Mouse (Mus musculus) lung, adult 2 months (tissue): Measurements from ENCODE around the gene Arl2bp.

ENCODE experiments used
- CTCF ChIP-seq: fragments of 200-500 bp; IDR thresholded peaks from 2 replicates; pipeline ENCODE4 v1.5.1; 2011; ENCODE audit warnings: mild to moderate bottlenecking, low read length, control low read depth; ENCODE audit not compliant: insufficient read depth
- POLR2A ChIP-seq: fragments of 200-500 bp; IDR thresholded peaks from 2 replicates; pipeline ENCODE4 v1.6.1; 2011; ENCODE audit warnings: low read depth, mild to moderate bottlenecking, control low read depth, low read length, borderline replicate concordance; ENCODE audit errors: extremely low read depth

DNA sequence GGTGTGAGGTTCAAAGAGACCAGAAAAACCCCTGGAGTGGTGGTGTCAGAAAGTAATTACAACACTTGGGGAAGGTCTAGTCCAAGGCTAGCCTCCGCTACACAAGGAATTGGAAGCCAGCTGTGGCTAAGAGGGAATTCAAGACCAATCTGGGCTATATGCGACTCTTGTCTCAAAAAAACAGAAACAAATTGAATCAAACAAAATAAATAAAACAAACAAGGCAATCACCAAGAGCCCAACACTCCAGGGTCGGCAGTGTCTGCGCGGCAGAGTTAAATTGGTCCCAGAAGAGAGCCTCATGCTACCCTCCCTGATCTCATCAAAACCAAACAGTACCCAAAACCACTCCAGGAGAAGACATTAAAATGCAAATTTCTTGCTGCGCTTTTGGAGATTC lies 28.3 kb downstream of the Arl2bp start:
- TF ChIP-seq CTCF: no peak
- TF ChIP-seq POLR2A: no peak
